Mouse (Mus musculus): Measurements from ENCODE around the gene Fcrl5. TPM values are rescaled to one million over a fixed set of nuclear protein-coding genes. Genes with fewer than 3 reads are reported as not detected.

Fcrl5 gene
- not detected for polyA plus RNA-seq (2014; fragmentation: Illumina TruSeq; extraction: RNeasy Lipid Tissue Mini Kit (QIAGEN cat#74804); ENCODE audit: low read depth, low replicate concordance)

GRCm38 (mm10) chr3:87435479-87435878, at the start of gene Fcrl5:
Gene Fcrl5 (plus strand): TSS chr3:87435773.

DNA sequence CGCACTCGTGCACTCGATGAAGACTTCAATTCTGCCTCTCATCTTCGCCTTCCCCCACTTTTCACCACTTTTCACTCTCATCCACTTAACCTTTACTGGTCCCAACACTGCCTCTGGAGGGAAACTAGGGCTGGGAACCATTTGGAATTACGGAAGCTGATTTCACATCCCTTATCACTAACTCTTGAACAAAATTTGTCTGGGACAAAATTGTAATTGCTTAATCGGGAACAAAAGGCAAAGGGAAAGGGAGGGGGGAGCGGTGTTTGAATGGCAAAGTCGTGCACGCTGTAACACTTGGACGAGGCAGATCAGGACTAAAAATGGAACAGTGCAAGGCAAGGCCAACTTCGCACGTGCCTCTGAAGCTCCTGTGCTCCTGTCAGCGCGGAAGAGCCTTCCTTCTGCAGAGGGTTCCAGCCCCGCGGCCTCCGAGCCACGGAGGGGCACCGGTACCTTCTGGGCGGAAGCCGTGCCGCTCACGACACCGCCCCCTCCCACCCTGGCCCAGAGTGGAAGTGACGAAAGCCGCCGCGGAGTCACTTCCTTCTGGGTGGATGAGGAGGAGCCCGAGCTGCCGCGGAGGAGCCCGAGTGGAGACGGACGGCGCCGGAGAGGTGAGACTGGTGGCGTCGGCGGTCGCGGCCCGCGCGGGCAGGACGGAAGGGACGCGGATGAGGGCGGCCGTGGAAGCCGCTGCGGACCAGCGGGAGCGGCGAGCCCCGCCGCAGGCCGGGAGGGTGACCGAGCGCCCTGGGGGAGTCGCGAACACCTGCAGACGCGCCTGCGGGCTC, 89.7 kb downstream of the Fcrl5 start, which contains the start of gene Etv3:
Etv3 (plus strand) TSS at position 365 of the 794 bp plus-strand sequence.

Other genes starting within 250 kb of the Fcrl5 start
- 6.3 TPM for gene Fcrls, start 172.0 kb upstream of the Fcrl5 start, polyA plus RNA-seq (2014; fragmentation: Illumina TruSeq; extraction: RNeasy Lipid Tissue Mini Kit (QIAGEN cat#74804); ENCODE audit: low read depth, low replicate concordance)
- gene Cd5l, start 77.9 kb upstream of the Fcrl5 start, polyA plus RNA-seq (2014; fragmentation: Illumina TruSeq; extraction: RNeasy Lipid Tissue Mini Kit (QIAGEN cat#74804); ENCODE audit: low read depth, low replicate concordance): 0.37 TPM
- 0.34 TPM for gene Fcrl1, start 59.4 kb upstream of the Fcrl5 start, polyA plus RNA-seq (2014; fragmentation: Illumina TruSeq; extraction: RNeasy Lipid Tissue Mini Kit (QIAGEN cat#74804); ENCODE audit: low read depth, low replicate concordance)
- gene Etv3, start 89.6 kb downstream of the Fcrl5 start, polyA plus RNA-seq (2014; fragmentation: Illumina TruSeq; extraction: RNeasy Lipid Tissue Mini Kit (QIAGEN cat#74804); ENCODE audit: low read depth, low replicate concordance): 15.7 TPM
- gene Arhgef11, start 181.8 kb downstream of the Fcrl5 start, polyA plus RNA-seq (2014; fragmentation: Illumina TruSeq; extraction: RNeasy Lipid Tissue Mini Kit (QIAGEN cat#74804); ENCODE audit: low read depth, low replicate concordance): 16.4 TPM

All from heart, adult 10 weeks (tissue).